Mouse (Mus musculus) liver, embryonic 11.5 days (tissue): ENCODE data around the gene Ttll1. TPM values are rescaled to one million over a fixed set of nuclear protein-coding genes. Genes with fewer than 3 reads are reported as not detected.
"Not testable (repeated sequence)": the region's sequence is repeated elsewhere in the genome, so short reads cannot be mapped to it uniquely, and the experiment has no call there.

Experiments
- ATAC-seq: fragments of 200-750 bp; cut with Nextera tagmentation; replicated peaks from 2 replicates; pipeline ENCODE4 v1.8.0; 2017; ENCODE audit warnings: moderate number of reproducible peaks, mild to moderate bottlenecking, moderate TSS enrichment, moderate library complexity; ENCODE audit not compliant: low FRiP score
- DNase-seq: peaks from one replicate; pipeline ENCODE4 v3.0.0-alpha.2; 2017; ENCODE audit warnings: low spot score
- H3K27ac ChIP-seq: fragments of 300-500 bp; sonication (generic); 2 replicates; pipeline ENCODE4 v1.5.1; 2014; ENCODE audit warnings: mild to moderate bottlenecking, low read depth, low read length, control low read depth
- H3K27me3 ChIP-seq: fragments of 300-500 bp; sonication (generic); replicated peaks from 2 replicates; pipeline ENCODE4 v1.6.1; 2014; ENCODE audit warnings: low read length, mixed read lengths; ENCODE audit not compliant: control insufficient read depth, insufficient read depth
- H3K36me3 ChIP-seq: fragments of 300-500 bp; sonication (generic); 2 replicates; pipeline ENCODE4 v1.6.1; 2014; ENCODE audit warnings: mild to moderate bottlenecking, low read length, moderate library complexity, mixed read lengths; ENCODE audit not compliant: control insufficient read depth, insufficient read depth
- H3K4me1 ChIP-seq: fragments of 300-500 bp; sonication (generic); replicated peaks from 2 replicates; pipeline ENCODE4 v1.6.1; 2014; ENCODE audit warnings: low read length, mixed read lengths; ENCODE audit not compliant: control insufficient read depth, insufficient read depth
- H3K4me2 ChIP-seq: fragments of 300-500 bp; sonication (generic); 2 replicates; pipeline ENCODE4 v1.6.1; 2014; ENCODE audit warnings: mild to moderate bottlenecking, control low read depth, moderate library complexity
- H3K4me3 ChIP-seq: fragments of 300-500 bp; sonication (generic); 2 replicates; pipeline ENCODE4 v1.5.1; 2014; ENCODE audit warnings: low read depth, low read length, control low read depth
- H3K9ac ChIP-seq: fragments of 300-500 bp; sonication (generic); 2 replicates; pipeline ENCODE4 v1.6.1; 2014; ENCODE audit warnings: low read depth, low read length, control low read depth
- H3K9me3 ChIP-seq: fragments of 300-500 bp; sonication (generic); 2 replicates; pipeline ENCODE4 v1.6.1; 2016; ENCODE audit warnings: low read length, inconsistent platforms, mixed read lengths; ENCODE audit not compliant: control insufficient read depth
- WGBS: fragments of 180-500 bp; shearing (Covaris S2); extraction: QIAGEN DNeasy Blood & Tissue Kit; methylation state at CpG from one replicate; pipeline ENCODE4 v1.1.7; 2014; 5-methylcytosine and 5-hydroxymethylcytosine counted together
- polyA plus RNA-seq: library from polyadenylated mRNA; unstranded; fragments of >200 nt; fragmentation: Nextera tagmentation; extraction: Ambion mirVana; gene quantifications from 2 replicates; pipeline ENCODE4 v1.2.1, GENCODE M21; 2014

The Ttll1 gene
- polyA plus RNA-seq, 1 experiment from 2014 or later = 14.5 TPM

- WGBS = 87% methylated on average over 8 of the region's 8 CpGs
- DNase-seq, ATAC-seq, H3K9ac ChIP-seq, H3K27ac ChIP-seq, H3K27me3 ChIP-seq, H3K9me3 ChIP-seq, H3K4me1 ChIP-seq, H3K4me3 ChIP-seq, H3K36me3 ChIP-seq: not testable (repeated sequence)
- peak overlapping the region; percentile 83; the same call in 1 of the 2 replicates for H3K4me2 ChIP-seq
Measured at GRCm38 (mm10) chr15:83462349-83462748, 48.3 kb downstream of the Ttll1 start.

GRCm38 (mm10) chr15:83460891-83461290, 49.8 kb downstream of the Ttll1 start:
- Histone ChIP-seq H3K36me3 (0 out of 2 replicates have a peak, but pooled peaks cover 2% of the 10 kb centered on the region), H3K9ac (no peak overlapping the region), H3K4me2 (no peak overlapping the region), H3K4me3 (no peak overlapping the region), H3K4me1 (peaks cover 9% of the 10 kb centered on the region), H3K27ac (no peak overlapping the region), H3K27me3 (no peaks in the 10 kb centered on the region), H3K9me3 (no peaks in the 10 kb centered on the region)
- ATAC-seq (no peak), DNase-seq (no peak)
- 71% methylated on average over 3 of the region's 3 CpGs for WGBS

DNA sequence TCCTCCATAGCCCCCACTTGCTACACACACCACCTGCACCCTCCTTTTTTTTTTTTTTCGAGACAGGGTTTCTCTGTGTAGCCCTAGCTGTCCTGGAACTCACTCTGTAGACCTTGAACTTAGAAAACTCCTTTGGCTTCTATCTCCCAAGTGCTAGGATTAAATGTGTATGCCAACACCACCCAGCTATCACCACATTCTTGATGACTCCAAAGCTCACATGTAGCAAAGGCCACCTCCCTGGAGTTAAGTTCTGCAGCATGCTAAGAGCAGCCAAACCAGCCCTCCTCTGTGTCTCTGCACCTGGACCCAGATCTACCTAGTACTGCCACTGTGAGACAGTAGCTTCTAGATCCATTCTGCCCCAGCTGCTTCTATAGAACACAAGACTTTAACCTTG, 53.2 kb downstream of the Ttll1 start:
- peaks cover 15% of the 10 kb centered on the region for H3K4me1 ChIP-seq
- no peak overlapping the region for H3K4me2 ChIP-seq
- DNase-seq (no peak), ATAC-seq (no peak)
- no peaks in the 10 kb centered on the region for H3K9me3 ChIP-seq
- no peak overlapping the region for H3K4me3 ChIP-seq
- H3K9ac ChIP-seq = no peak overlapping the region
- WGBS = 90% methylated on average over 1 of the region's 1 CpGs
- no peaks in the 10 kb centered on the region for H3K27me3 ChIP-seq
- 0 out of 2 replicates have a peak, but pooled peaks cover 2% of the 10 kb centered on the region for H3K36me3 ChIP-seq
- no peak overlapping the region for H3K27ac ChIP-seq

GRCm38 (mm10) chr15:83455637-83456036, 55.1 kb downstream of the Ttll1 start:
- Histone ChIP-seq H3K4me2 (no peak overlapping the region), H3K9ac (no peak overlapping the region), H3K9me3 (no peaks in the 10 kb centered on the region), H3K36me3 (0 out of 2 replicates have a peak, but pooled peaks cover 2% of the 10 kb centered on the region), H3K4me3 (no peak overlapping the region), H3K4me1 (peaks cover 29% of the 10 kb centered on the region), H3K27ac (no peak overlapping the region), H3K27me3 (no peaks in the 10 kb centered on the region)
- no peak for ATAC-seq
- DNase-seq = no peak
- 91% methylated on average over 5 of the region's 5 CpGs for WGBS

DNA sequence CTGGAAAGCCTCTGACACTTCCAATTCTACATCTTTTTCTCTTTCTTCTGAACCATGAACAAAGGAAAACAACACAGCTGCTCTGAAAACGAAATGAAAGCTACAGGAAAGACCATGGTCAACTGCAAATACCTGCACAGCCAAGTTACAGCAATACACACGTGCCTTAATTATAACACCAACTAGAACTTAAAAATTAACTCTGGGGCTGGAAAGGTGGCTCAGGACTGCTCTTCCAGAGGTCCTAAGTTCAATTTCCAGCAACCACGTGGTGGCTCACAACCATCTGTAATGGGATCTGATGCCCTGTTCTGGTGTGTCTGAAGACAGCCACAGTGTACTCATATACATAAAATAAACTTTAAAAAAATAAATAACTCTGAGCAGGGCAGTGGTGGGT, 55.7 kb downstream of the Ttll1 start:
- 72% methylated on average over 3 of the region's 3 CpGs for WGBS
- DNase-seq (no peak), ATAC-seq (no peak)
- Histone ChIP-seq H3K4me1 (peaks cover 29% of the 10 kb centered on the region), H3K27ac (no peak overlapping the region), H3K36me3 (0 out of 2 replicates have a peak, but pooled peaks cover 2% of the 10 kb centered on the region), H3K27me3 (no peaks in the 10 kb centered on the region), H3K9ac (no peak overlapping the region), H3K9me3 (no peaks in the 10 kb centered on the region), H3K4me2 (no peak overlapping the region), H3K4me3 (no peak overlapping the region)

GRCm38 (mm10) chr15:83454419-83454818, 56.3 kb downstream of the Ttll1 start:
- 0 out of 2 replicates have a peak, but pooled peaks cover 2% of the 10 kb centered on the region for H3K36me3 ChIP-seq
- ATAC-seq = no peak
- no peaks in the 10 kb centered on the region for H3K9me3 ChIP-seq
- peaks cover 29% of the 10 kb centered on the region for H3K4me1 ChIP-seq
- WGBS = 77% methylated on average over 7 of the region's 7 CpGs
- no peaks in the 10 kb centered on the region for H3K27me3 ChIP-seq
- no peak overlapping the region for H3K27ac ChIP-seq
- no peak overlapping the region for H3K9ac ChIP-seq
- no peak overlapping the region for H3K4me3 ChIP-seq
- H3K4me2 ChIP-seq = no peak overlapping the region
- no peak for DNase-seq

DNA sequence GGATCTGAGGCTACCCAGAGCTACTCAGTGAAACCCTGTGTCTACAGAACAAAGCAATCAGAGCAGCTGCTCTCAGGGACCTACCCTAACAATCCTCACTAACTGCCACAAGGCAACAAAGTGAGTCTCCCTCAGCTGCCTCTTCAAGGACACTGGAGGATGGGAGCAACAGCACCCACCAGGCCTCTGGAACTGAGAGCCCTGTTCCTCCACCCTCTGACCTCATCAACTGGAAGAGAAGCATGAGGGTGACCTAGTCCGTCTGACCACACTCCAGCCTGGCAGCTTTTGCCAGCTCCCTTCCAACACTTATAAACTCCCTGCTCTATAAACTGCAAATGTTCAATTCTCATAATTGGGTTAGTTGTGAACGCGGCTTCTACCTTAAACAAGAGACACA, 56.8 kb downstream of the Ttll1 start:
- peaks cover 29% of the 10 kb centered on the region for H3K4me1 ChIP-seq

DNA sequence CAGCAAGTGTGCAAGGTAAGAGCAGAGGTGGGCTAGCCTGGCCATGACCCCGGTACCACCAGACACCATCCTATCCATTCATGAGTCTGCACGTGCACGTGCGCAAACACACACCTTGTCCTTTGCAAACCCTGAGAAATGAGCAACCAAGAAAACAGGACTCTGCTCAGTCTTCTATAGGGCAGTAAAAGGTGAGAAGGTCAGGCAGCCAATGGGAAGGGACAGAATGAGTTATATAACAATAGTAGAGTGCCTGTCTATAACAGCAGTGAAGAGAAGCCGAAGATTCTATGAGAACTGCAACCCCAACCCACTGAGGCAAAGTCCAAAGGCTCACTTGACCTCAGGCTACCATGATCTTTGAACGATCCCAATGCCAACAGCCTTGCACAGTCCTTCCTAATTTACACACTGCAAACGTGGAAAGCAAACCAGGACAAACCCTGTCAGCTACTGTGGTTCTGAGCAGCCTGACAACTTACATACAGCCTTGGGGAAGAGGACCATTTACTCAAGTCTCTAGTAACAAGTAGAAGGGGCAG, 58.4 kb downstream of the Ttll1 start:
- H3K9me3 ChIP-seq = no peaks in the 10 kb centered on the region
- no peaks in the 10 kb centered on the region for H3K36me3 ChIP-seq
- no peak overlapping the region for H3K4me3 ChIP-seq
- no peak overlapping the region for H3K4me2 ChIP-seq
- H3K9ac ChIP-seq = no peak overlapping the region
- peak; percentile 9; the same call in 1 of the 2 replicates for ATAC-seq
- no peak for DNase-seq
- H3K27ac ChIP-seq = peak overlapping the region; percentile 9; the same call in 1 of the 2 replicates
- 60% methylated on average over 7 of the region's 7 CpGs for WGBS
- H3K27me3 ChIP-seq = no peaks in the 10 kb centered on the region
- peaks cover 42% of the 10 kb centered on the region for H3K4me1 ChIP-seq

More for the DNA sequence above, 56.8 kb downstream of the Ttll1 start:
- H3K9me3 ChIP-seq = no peaks in the 10 kb centered on the region
- ATAC-seq (no peak), DNase-seq (no peak)
- H3K27me3 ChIP-seq = no peaks in the 10 kb centered on the region
- no peak overlapping the region for H3K9ac ChIP-seq
- H3K4me2 ChIP-seq = no peak overlapping the region
- 0 out of 2 replicates have a peak, but pooled peaks cover 2% of the 10 kb centered on the region for H3K36me3 ChIP-seq
- 88% methylated on average over 3 of the region's 3 CpGs for WGBS
- no peak overlapping the region for H3K4me3 ChIP-seq
- H3K27ac ChIP-seq = no peak overlapping the region

- Histone ChIP-seq H3K9me3 (no peaks in the 10 kb centered on the region), H3K4me1 (peaks cover 48% of the 10 kb centered on the region), H3K27me3 (no peaks in the 10 kb centered on the region), H3K9ac (no peak overlapping the region), H3K36me3 (no peaks in the 10 kb centered on the region), H3K4me2 (no peak overlapping the region), H3K4me3 (no peak overlapping the region), H3K27ac (peak overlapping the region; percentile 9; the same call in 1 of the 2 replicates)
- WGBS = 57% methylated on average over 7 of the region's 7 CpGs
- ATAC-seq (no peak; the same call in 1 of the 2 replicates), DNase-seq (no peak)
Measured at GRCm38 (mm10) chr15:83451621-83452210, 59.0 kb downstream of the Ttll1 start.
